Mouse (Mus musculus) neural tube, embryonic 11.5 days (tissue): Measurements from ENCODE around the gene Tor4a. TPM values are rescaled to one million over a fixed set of nuclear protein-coding genes. Genes with fewer than 3 reads are reported as not detected.

Source experiments
- polyA plus RNA-seq: library from polyadenylated mRNA; unstranded; fragments of >200 nt; fragmentation: Nextera tagmentation; extraction: Ambion mirVana; gene quantifications from 2 replicates; pipeline ENCODE4 v1.2.1, GENCODE M21; 2014

The Tor4a gene
- polyA plus RNA-seq, 1 experiment from 2014 or later = 1.6 TPM

Other genes starting within 250 kb of the Tor4a start
- gene Zmynd19, start 247.1 kb downstream of the Tor4a start, polyA plus RNA-seq = 31.9 and 34.3 TPM in 2 replicates
- 30.5 and 32.7 TPM in 2 replicates for gene Dph7, start 234.5 kb downstream of the Tor4a start, polyA plus RNA-seq
- 144 and 147 TPM in 2 replicates for gene Mrpl41, start 221.8 kb downstream of the Tor4a start, polyA plus RNA-seq
- 4.3 and 4.6 TPM in 2 replicates for gene Pnpla7, start 220.9 kb downstream of the Tor4a start, polyA plus RNA-seq
- 52.6 and 56.1 TPM in 2 replicates for gene Nsmf, start 142.5 kb downstream of the Tor4a start, polyA plus RNA-seq
- not detected in 2 replicates for gene Entpd8, start 116.6 kb downstream of the Tor4a start, polyA plus RNA-seq
- gene Noxa1, start 101.7 kb downstream of the Tor4a start, polyA plus RNA-seq = 0.29 TPM in 1 of 2 replicates, not detected in the other
- gene Nrarp, start 16.1 kb downstream of the Tor4a start, polyA plus RNA-seq = 53.7 and 57.8 TPM in 2 replicates
- 94.8 and 99.8 TPM in 2 replicates for gene Nelfb, start 14.6 kb upstream of the Tor4a start, polyA plus RNA-seq
- not detected in 2 replicates for gene Stpg3, start 17.8 kb upstream of the Tor4a start, polyA plus RNA-seq
- gene Fam166a, start 21.9 kb upstream of the Tor4a start, polyA plus RNA-seq = not detected in 2 replicates
- gene Tubb4b, start 27.8 kb upstream of the Tor4a start, polyA plus RNA-seq = 515 and 528 TPM in 2 replicates
- gene Slc34a3, start 37.5 kb upstream of the Tor4a start, polyA plus RNA-seq = not detected in 2 replicates
- gene Rnf224, start 39.9 kb upstream of the Tor4a start, polyA plus RNA-seq = not detected in 2 replicates
- gene Rnf208, start 45.4 kb upstream of the Tor4a start, polyA plus RNA-seq = 29.9 and 34.0 TPM in 2 replicates
- not detected in 2 replicates for gene Cysrt1, start 45.6 kb upstream of the Tor4a start, polyA plus RNA-seq
- 5.1 and 6.6 TPM in 2 replicates for gene AL732309.1, start 50.0 kb upstream of the Tor4a start, polyA plus RNA-seq
- gene Tmem203, start 58.6 kb upstream of the Tor4a start, polyA plus RNA-seq = 11.4 and 13.0 TPM in 2 replicates
- gene Tprn, start 65.7 kb upstream of the Tor4a start, polyA plus RNA-seq = 4.0 and 5.3 TPM in 2 replicates
- 217 and 227 TPM in 2 replicates for gene Ssna1, start 75.6 kb upstream of the Tor4a start, polyA plus RNA-seq
- 120 and 128 TPM in 2 replicates for gene Anapc2, start 75.6 kb upstream of the Tor4a start, polyA plus RNA-seq
- not detected in 2 replicates for gene Tmem210, start 91.3 kb upstream of the Tor4a start, polyA plus RNA-seq
- gene Lrrc26, start 93.0 kb upstream of the Tor4a start, polyA plus RNA-seq = not detected in 2 replicates
- 2.5 and 3.7 TPM in 2 replicates for gene Grin1, start 122.3 kb upstream of the Tor4a start, polyA plus RNA-seq
- 65.8 and 87.4 TPM in 2 replicates for gene Man1b1, start 135.5 kb upstream of the Tor4a start, polyA plus RNA-seq
- 16.2 and 20.6 TPM in 2 replicates for gene Dpp7, start 159.5 kb upstream of the Tor4a start, polyA plus RNA-seq
- gene Uap1l1, start 168.8 kb upstream of the Tor4a start, polyA plus RNA-seq = 5.1 and 7.0 TPM in 2 replicates
- 49.2 and 53.7 TPM in 2 replicates for gene Sapcd2, start 175.4 kb upstream of the Tor4a start, polyA plus RNA-seq
- gene Entpd2, start 199.0 kb upstream of the Tor4a start, polyA plus RNA-seq = 0.12 TPM in 1 of 2 replicates, not detected in the other
- gene Npdc1, start 202.5 kb upstream of the Tor4a start, polyA plus RNA-seq = 133 TPM in 2 replicates
- gene Fut7, start 226.4 kb upstream of the Tor4a start, polyA plus RNA-seq = 0.11 TPM in 1 of 2 replicates, not detected in the other
- 5.0 and 5.6 TPM in 2 replicates for gene Abca2, start 231.8 kb upstream of the Tor4a start, polyA plus RNA-seq